Mouse (Mus musculus): ENCODE measurements at regions not wholly inside any gene's neighbourhood (a gene's known extent, or its start where the extent isn't known, plus 50 kb on each side); places are given as distances from the start of the nearest gene placed in this dataset.

- no peak for DNase-seq
Measured at GRCm38 (mm10) chr4:75730798-75731400, 452.8 kb upstream of the Dmac1 start.

GRCm38 (mm10) chr4:75714652-75715051 lies 436.5 kb upstream of the Dmac1 start:
- no peak for DNase-seq

- no peak for DNase-seq
Measured at GRCm38 (mm10) chr4:75713960-75714359, 435.9 kb upstream of the Dmac1 start.

DNA sequence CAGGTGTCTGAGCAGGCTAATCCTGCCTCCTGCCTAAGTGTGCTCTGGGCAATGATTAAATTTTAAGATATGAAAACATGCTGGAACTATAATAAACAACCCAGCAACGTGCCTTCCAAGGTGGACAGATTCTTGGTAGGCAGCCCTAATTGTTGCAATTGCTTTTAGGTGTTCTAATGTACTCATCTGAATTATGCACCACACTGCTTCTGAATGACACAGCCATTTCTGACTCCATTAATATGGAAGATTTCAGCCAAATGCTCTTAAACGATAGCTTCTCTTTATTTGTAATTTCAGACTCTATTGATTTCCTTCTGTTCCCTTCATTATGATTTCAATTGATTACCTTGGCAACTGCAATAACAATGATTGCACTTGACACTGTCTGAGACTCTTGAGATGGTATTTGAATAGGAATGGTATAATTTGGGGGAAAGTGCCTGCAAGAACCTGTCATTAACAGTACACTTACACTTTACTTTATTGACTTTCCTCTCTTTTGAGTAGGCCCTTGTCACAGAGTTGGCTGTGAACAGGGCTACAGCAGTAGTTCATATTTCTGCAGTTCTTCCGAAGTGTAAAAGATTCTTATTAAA lies 422.8 kb upstream of the Dmac1 start:
- no peak for DNase-seq

DNA sequence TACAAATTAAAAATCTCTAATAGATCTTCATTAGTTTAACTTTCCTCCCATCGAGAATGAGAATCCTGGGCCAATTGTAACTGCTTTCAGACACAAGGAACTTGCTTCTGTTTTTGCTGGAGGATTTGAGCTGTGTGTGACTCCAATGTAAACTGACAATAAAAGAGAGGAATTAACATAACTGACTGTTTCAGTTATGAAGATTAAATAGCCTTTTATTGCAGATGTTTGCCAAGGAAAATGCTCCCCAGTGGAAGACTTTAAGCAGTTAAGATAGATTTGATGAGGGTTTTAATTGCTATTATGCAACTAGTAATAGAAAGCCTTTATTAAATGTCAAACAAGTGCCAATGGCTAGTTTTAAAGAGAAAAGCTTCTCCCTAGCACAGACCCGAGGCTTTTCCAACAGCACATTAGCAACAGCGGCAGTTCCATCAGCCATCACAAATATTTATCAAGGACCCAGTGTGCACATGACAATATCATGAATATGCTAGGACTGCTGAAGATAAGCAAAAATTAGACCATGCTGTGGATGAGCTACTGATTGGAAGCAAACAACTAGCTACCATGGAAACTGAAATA lies 398.6 kb upstream of the Dmac1 start:
- no peak for DNase-seq

DNA sequence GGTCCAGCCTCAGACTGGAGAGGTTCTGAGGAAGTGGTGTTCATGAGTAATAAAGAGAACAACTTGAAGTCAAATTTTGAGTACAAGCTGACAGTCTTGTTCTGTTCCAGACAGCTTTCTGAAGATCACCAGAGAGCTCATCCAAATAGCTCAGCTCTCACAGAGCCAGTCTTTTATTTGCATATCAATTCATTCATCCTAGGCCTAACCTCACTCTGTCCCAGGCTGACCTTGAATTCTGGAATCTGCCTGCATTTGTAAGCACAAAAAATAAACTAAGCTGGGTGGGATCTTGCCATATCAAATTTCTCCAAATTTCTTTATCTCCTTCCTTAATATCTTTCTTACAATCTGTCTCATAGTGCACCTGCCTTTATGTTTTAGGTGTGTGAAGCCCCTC lies 362.9 kb upstream of the Dmac1 start:
- no peak for DNase-seq

DNA sequence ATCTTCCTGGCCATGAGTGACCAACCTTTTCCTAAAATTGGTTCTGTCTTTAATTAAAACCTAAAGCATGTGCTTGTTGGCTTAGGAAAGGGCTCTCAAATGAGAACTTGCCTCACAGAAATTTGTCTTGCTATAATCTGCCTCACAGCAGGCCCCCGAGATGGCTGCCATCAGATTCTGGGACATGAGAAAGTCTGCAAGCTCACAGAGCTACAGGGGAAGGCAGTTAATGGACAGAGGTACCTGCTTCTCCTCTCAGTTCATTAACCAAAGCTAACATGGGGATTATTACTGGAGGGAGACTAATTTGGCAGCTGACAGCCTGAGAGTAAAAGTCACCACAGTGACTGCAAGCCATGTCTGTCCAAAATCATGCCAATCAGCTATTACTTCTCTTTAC lies 358.5 kb upstream of the Dmac1 start:
- DNase-seq, result peak; percentile 14

DNA sequence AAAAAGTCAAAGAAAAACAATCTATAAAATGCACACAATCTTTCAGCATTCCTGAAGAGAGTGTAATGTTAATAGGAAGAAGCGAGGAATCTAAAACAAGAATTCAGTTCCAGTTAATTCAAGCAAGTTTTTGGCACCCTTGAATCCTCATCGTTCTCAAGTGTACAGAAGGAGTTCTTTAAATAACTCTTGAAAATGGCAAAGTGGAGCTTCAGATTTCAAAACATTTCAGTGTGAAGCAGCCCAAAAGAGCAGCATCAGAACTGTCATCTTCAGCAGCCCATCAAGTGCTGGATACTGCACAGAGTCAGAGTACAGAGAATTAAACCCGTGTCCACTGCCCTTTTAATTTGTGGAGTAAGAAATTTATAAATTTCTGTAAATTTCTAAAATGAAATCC lies 311.8 kb upstream of the Dmac1 start:
- no peak for DNase-seq

DNA sequence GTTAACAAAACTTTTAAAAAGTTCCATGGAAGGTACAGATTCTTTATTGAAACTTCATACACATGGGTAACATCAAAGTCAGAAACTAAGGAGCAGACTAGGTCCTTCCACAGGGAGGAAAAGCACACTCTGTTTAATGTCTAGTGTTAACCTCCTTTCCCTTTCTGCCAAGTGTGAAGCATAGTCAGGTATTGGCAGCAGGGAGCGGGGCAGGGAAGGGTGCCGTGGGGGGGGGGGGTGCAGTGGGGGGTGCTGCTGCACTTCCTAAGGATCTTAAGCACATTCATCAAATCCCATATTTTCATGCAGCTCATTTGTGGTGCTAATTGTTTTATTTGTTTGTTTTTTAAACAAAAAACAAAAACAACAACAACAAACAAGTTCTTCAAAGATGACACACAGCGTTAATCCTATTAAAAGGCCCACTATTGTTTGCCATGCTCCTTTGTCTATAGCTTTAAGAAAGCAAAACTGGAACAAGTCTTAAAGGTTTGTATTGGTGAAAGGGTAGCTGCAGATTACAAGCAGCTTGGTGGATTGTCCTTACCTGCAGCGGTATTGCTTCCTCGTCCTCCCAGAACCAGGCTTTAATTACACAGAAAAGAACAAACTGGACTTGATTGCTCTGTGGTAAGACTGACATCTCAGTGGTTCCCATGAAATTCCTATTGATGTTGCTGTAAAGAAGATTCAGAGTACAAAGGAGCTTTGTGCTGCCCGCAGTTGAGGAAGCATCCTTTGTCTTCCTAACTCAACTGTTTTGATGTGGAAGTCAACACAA lies 310.2 kb upstream of the Dmac1 start:
- no peak for DNase-seq

- DNase-seq, result no peak
Measured at GRCm38 (mm10) chr4:75579865-75580264, 301.8 kb upstream of the Dmac1 start.

GRCm38 (mm10) chr4:75572603-75573002 lies 294.5 kb upstream of the Dmac1 start:
- no peak for DNase-seq

DNA sequence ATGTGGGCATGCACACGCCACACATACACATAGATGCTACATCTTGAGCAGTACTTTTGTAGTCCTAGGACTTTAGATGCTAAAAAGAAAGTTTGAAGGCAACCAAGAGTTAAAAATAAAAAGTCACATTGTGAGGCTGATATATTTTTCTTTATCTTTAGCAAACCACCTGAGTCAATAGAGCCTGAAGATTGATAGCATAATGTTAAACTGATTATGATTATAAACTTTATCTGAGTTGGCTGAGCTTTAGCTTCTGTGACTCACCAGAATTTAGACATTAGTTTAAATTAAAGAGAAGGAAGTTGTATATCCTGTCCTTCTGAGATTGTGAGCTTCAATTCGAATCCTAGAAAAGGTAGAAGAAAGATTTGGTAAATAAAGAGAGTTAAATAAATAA lies 289.5 kb upstream of the Dmac1 start:
- DNase-seq, result no peak

GRCm38 (mm10) chr4:75562480-75562879 lies 284.4 kb upstream of the Dmac1 start:
- DNase-seq, result peak; percentile 36

DNA sequence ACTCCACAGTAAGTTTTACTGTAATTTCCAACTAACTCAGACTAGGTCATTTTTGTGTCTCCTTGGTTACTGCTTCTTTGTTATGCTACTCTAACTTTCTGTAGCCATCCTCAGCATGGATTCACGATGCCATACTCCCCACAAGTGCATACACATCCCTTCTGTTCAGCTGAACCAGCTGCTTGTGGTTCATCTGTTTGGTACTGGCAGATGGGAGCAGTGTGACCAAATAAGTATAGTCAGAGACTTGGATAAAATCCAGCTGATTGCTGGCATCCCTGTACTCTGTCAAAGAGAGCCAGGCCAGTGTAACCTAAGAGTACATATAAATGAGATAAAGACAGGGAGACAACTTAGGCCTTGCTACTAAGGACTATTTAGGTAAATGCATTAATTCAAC lies 283.7 kb upstream of the Dmac1 start:
- DNase-seq, result peak; percentile 33

DNA sequence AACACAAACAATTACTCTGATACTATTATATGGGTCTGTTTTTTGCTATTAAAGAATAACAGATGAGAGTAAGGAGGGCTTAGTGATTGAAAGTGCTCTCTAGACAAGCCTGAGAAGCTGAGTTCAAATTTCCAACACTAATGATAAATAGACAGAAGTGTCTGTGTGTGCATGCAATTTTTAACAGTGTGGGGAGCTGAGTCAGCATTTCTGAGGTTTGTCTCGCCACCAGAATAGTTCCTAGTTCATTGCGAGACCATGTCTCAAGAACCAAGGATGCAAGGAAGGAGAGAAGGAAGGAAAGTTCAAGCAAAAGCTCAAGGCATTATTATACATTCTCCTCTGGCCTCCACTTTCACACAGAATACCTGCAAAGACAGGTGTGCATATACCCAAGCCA lies 259.7 kb upstream of the Dmac1 start:
- DNase-seq, result no peak

DNA sequence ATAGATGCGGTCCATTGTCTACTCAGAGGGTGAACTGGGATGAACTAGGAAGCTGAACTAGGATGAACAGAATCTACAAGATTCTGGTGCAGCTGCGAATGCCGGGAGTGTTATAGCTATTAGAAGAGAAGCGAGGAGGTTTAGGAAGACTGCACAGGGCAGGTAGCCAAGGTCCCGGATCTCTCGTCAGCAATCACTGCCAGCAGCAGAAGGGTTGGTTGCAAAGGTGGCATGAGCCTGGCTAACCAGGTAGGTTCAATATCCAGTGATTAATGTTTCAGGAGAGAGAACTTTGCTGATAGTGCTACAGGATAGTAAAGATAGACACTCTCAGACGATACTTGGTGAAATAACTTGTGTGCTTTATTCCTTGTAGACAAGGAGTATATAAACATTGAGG lies 257.0 kb upstream of the Dmac1 start:
- DNase-seq, result peak; percentile 14

- peak; percentile 40 for DNase-seq
Measured at GRCm38 (mm10) chr4:75529607-75530006, 251.5 kb upstream of the Dmac1 start.

DNA sequence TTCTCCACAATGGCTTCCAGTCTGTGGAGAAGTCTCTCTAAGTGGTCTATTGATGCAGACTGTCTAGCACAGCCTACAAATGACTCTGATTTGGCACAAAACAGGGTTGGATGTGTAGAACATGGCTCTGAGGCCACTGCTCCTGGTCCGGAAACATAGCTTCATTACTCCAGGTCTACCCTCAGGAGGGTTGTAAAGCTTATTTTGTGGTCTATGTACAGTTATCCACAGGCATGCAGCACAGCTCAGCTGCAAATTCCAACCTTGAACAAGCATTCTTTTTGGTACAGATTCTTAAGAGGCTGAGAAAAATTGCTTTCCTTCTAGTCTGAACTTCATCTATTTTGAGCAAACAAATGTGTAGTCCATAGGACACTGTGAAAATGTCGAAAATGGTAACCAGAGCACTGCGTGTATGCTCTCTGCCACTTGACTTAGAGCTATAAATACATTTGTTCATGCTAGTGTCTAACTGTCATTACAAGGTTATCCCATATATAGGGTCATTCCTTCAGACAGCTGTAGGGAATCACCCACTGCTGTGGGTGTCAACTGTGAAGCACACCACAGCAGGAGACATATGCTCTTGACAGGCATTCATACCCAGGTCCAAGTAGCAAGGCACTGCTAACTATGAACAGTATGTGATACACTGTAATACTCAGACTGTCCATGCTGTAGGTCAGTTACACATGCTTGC lies 239.5 kb upstream of the Dmac1 start:
- DNase-seq, result no peak

Measured in cerebellum, adult 9-11 months (tissue).